Mouse (Mus musculus): Measurements from ENCODE around the gene Csad. TPM values are rescaled to one million over a fixed set of nuclear protein-coding genes. Genes with fewer than 3 reads are reported as not detected.

Csad gene
- total and polyA plus RNA-seq, 3 experiments, result 13.1 to 42.1 (median 15.6) TPM

- peak; percentile 60 to 78 for DNase-seq
- H3K36me3 ChIP-seq (ENCODE audit: control insufficient read depth, insufficient read depth, low read length), result no peaks in the 10 kb centered on the region
- H3K4me3 ChIP-seq, result no peak overlapping the region
- WGBS, result 46% methylated on average over 23 of the region's 23 CpGs
- H3K9ac ChIP-seq (ENCODE audit: low read depth, low read length), result no peak overlapping the region
- intact Hi-C loops (cut with DNase I), result no loop called here
- H3K27ac ChIP-seq, result peak overlapping the region; percentile 54
- no peaks in the 10 kb centered on the region for H3K79me2 ChIP-seq (replicated peaks; ENCODE audit: control insufficient read depth, insufficient read depth, low read length)
- 0 out of 2 replicates have a peak, but pooled peaks have one; percentile 7 for TF ChIP-seq EP300 (IDR thresholded peaks at IDR 0.05; ENCODE audit: insufficient read depth, low read depth, low read length)
- TF ChIP-seq CTCF (IDR thresholded peaks at IDR 0.05), result no peak
- TF ChIP-seq POLR2A (IDR thresholded peaks at IDR 0.05; ENCODE audit: insufficient read depth, low read depth, low read length), result peak; percentile 60; the same call in 1 of the 2 replicates
- peaks cover 4% of the 10 kb centered on the region; the same call in 1 of the 2 replicates for H3K4me1 ChIP-seq (ENCODE audit: control insufficient read depth, insufficient read depth, low read length)
- H3K27me3 ChIP-seq (ENCODE audit: control insufficient read depth, insufficient read depth, low read length), result no peaks in the 10 kb centered on the region
Measured at GRCm38 (mm10) chr15:102142914-102143912, 61.3 kb downstream of the Csad start.

- 87% methylated on average over 5 of the region's 5 CpGs for whole genome bisulfite sequencing
- intact Hi-C loops (cut with DNase I), result no loop called here
- H3K27me3 ChIP-seq (ENCODE audit: control insufficient read depth, insufficient read depth, low read length), result no peaks in the 10 kb centered on the region
- TF ChIP-seq CTCF (IDR thresholded peaks at IDR 0.05) (no peak), EP300 (IDR thresholded peaks at IDR 0.05; ENCODE audit: insufficient read depth, low read depth, low read length) (no peak), POLR2A (IDR thresholded peaks at IDR 0.05; ENCODE audit: insufficient read depth, low read depth, low read length) (no peak)
- H3K4me3 ChIP-seq, result no peak overlapping the region
- DNase-seq, result no peak
- H3K4me1 ChIP-seq (ENCODE audit: control insufficient read depth, insufficient read depth, low read length), result peaks cover 2% of the 10 kb centered on the region; the same call in 1 of the 2 replicates
- H3K9ac ChIP-seq (ENCODE audit: low read depth, low read length), result no peak overlapping the region
- H3K79me2 ChIP-seq (replicated peaks; ENCODE audit: control insufficient read depth, insufficient read depth, low read length), result no peaks in the 10 kb centered on the region
- no peaks in the 10 kb centered on the region for H3K36me3 ChIP-seq (ENCODE audit: control insufficient read depth, insufficient read depth, low read length)
- H3K27ac ChIP-seq, result no peak overlapping the region
Measured at GRCm38 (mm10) chr15:102141120-102141519, 63.4 kb downstream of the Csad start.

- intact Hi-C loops (cut with DNase I), result loop anchor here (2.0 kb wide), 1 partner anchor 31 kb away; no protein-coding TSS in a partner anchor
- Histone ChIP-seq H3K4me1 (ENCODE audit: control insufficient read depth, insufficient read depth, low read length) (no peaks in the 10 kb centered on the region), H3K36me3 (ENCODE audit: control insufficient read depth, insufficient read depth, low read length) (no peaks in the 10 kb centered on the region), H3K9ac (ENCODE audit: low read depth, low read length) (peak within 1 kb of the TSS; percentile 79), H3K27me3 (ENCODE audit: control insufficient read depth, insufficient read depth, low read length) (no peaks in the 10 kb centered on the region), H3K79me2 (replicated peaks; ENCODE audit: control insufficient read depth, insufficient read depth, low read length) (no peaks in the 10 kb centered on the region), H3K4me3 (peak within 1 kb of the TSS; percentile 98), H3K27ac (peak within 1 kb of the TSS; percentile 84)
- WGBS, result under 1% methylated on average over 50 of the region's 50 CpGs
- DNase-seq, result peak; percentile 98 to 100
- TF ChIP-seq POLR2A (IDR thresholded peaks at IDR 0.05; ENCODE audit: insufficient read depth, low read depth, low read length) (peak; percentile 57), CTCF (IDR thresholded peaks at IDR 0.05) (no peak)
Measured at GRCm38 (mm10) chr15:102136129-102136758, 68.3 kb downstream of the Csad start, which contains the start of gene Spryd3. Gene Spryd3, minus strand, starts transcription at chr15:102136234.

- no peak for TF ChIP-seq POLR2A (IDR thresholded peaks at IDR 0.05; ENCODE audit: insufficient read depth, low read depth, low read length)
- no peak for TF ChIP-seq EP300 (IDR thresholded peaks at IDR 0.05; ENCODE audit: insufficient read depth, low read depth, low read length)
- TF ChIP-seq CTCF (IDR thresholded peaks at IDR 0.05), result no peak
Measured at GRCm38 (mm10) chr15:102135522-102136128, 68.9 kb downstream of the Csad start.

GRCm38 (mm10) chr15:102134709-102135108 lies 69.8 kb downstream of the Csad start:
- H3K9ac ChIP-seq (ENCODE audit: low read depth, low read length), result no peak overlapping the region
- H3K27ac ChIP-seq, result no peak overlapping the region

More at GRCm38 (mm10) chr15:102135522-102136128, 68.9 kb downstream of the Csad start:
- Histone ChIP-seq H3K79me2 (replicated peaks; ENCODE audit: control insufficient read depth, insufficient read depth, low read length) (no peaks in the 10 kb centered on the region), H3K9ac (ENCODE audit: low read depth, low read length) (peak overlapping the region; percentile 79), H3K36me3 (ENCODE audit: control insufficient read depth, insufficient read depth, low read length) (no peaks in the 10 kb centered on the region), H3K4me3 (peak overlapping the region; percentile 98), H3K4me1 (ENCODE audit: control insufficient read depth, insufficient read depth, low read length) (no peaks in the 10 kb centered on the region), H3K27ac (peak overlapping the region; percentile 84), H3K27me3 (ENCODE audit: control insufficient read depth, insufficient read depth, low read length) (no peaks in the 10 kb centered on the region)
- DNase-seq, result no peak
- intact Hi-C loops (cut with DNase I), result loop anchor here (2.0 kb wide), 1 partner anchor 31 kb away; no protein-coding TSS in a partner anchor
- WGBS, result 1% methylated on average over 35 of the region's 35 CpGs

More at GRCm38 (mm10) chr15:102134709-102135108, 69.8 kb downstream of the Csad start:
- Histone ChIP-seq H3K4me1 (ENCODE audit: control insufficient read depth, insufficient read depth, low read length) (no peaks in the 10 kb centered on the region), H3K4me3 (no peak overlapping the region), H3K27me3 (ENCODE audit: control insufficient read depth, insufficient read depth, low read length) (no peaks in the 10 kb centered on the region), H3K36me3 (ENCODE audit: control insufficient read depth, insufficient read depth, low read length) (no peaks in the 10 kb centered on the region), H3K79me2 (replicated peaks; ENCODE audit: control insufficient read depth, insufficient read depth, low read length) (no peaks in the 10 kb centered on the region)
- 79% methylated on average over 2 of the region's 2 CpGs for WGBS
- TF ChIP-seq POLR2A (IDR thresholded peaks at IDR 0.05; ENCODE audit: insufficient read depth, low read depth, low read length) (no peak), EP300 (IDR thresholded peaks at IDR 0.05; ENCODE audit: insufficient read depth, low read depth, low read length) (no peak), CTCF (IDR thresholded peaks at IDR 0.05) (no peak)
- no peak for DNase-seq
- intact Hi-C loops (cut with DNase I), result no loop called here
